7 mouse cellular contexts compared by ENCODE assay signal in genomic region chr4:152221411-152221887, GRCm38 (mm10). TPM values are rescaled to one million over a fixed set of nuclear protein-coding genes. Genes with fewer than 3 reads are reported as not detected.
DNase-seq lines count a peak whose midpoint lies in the region; ATAC-seq lines count a peak whose summit lies in the region.

No protein-coding gene starts in this region.

- H3K4me1 ChIP-seq in forebrain, embryonic 13.5 days, result peaks cover 21% of the 10 kb centered on the region
- H3K4me1 ChIP-seq in neural tube, embryonic 15.5 days, result peaks cover 31% of the 10 kb centered on the region

- no peak overlapping the region for H3K4me3 ChIP-seq in forebrain, embryonic 13.5 days
- no peak overlapping the region for H3K4me3 ChIP-seq in neural tube, embryonic 15.5 days (replicated peaks)

- intact Hi-C loops in left cerebral cortex, postnatal 25 days (cut with DNase I), result no loop called here

- DNase-seq in right cerebral cortex, postnatal 36 days (ENCODE audit: low spot score in 2 of 2), result peak; percentile 43 to 72
- no peak for DNase-seq in right cerebral cortex, postnatal 14 days
- DNase-seq in left cerebral cortex, postnatal 25 days (ENCODE audit: low spot score in 2 of 2), result peak; percentile 58 to 86

- no peaks in the 10 kb centered on the region for H3K9me3 ChIP-seq in forebrain, embryonic 13.5 days (replicated peaks)
- no peaks in the 10 kb centered on the region for H3K9me3 ChIP-seq in neural tube, embryonic 15.5 days (replicated peaks)

- under 1% methylated on average over 9 of the region's 9 CpGs for WGBS in forebrain, embryonic 13.5 days
- WGBS in neural tube, embryonic 15.5 days, result 9% methylated on average over 9 of the region's 9 CpGs

- H3K27me3 ChIP-seq in forebrain, embryonic 13.5 days, result peaks cover 6% of the 10 kb centered on the region; the same call in 1 of the 2 replicates
- peaks cover 10% of the 10 kb centered on the region; the same call in 1 of the 2 replicates for H3K27me3 ChIP-seq in neural tube, embryonic 15.5 days (replicated peaks)

- H3K27ac ChIP-seq in forebrain, embryonic 13.5 days, result peak overlapping the region; percentile 75
- H3K27ac ChIP-seq in neural tube, embryonic 15.5 days (replicated peaks), result peak overlapping the region; percentile 86

- peak overlapping the region; percentile 18; the same call in 1 of the 2 replicates for H3K9ac ChIP-seq in forebrain, embryonic 13.5 days
- no peak overlapping the region; the same call in 1 of the 2 replicates for H3K9ac ChIP-seq in neural tube, embryonic 15.5 days (replicated peaks)

- ATAC-seq in forebrain, embryonic 13.5 days, result peak; percentile 87
- ATAC-seq in neural tube, embryonic 15.5 days (ENCODE audit: low FRiP score), result peak; percentile 70
- no peak for ATAC-seq in megakaryocyte, adult 5-6 weeks (ENCODE audit: poor library complexity, severe bottlenecking)
- ATAC-seq in cerebellum, adult (ENCODE audit: insufficient number of reproducible peaks, low FRiP score, low TSS enrichment), result no peak; the same call in 1 of the 2 replicates

- peaks cover 27% of the 10 kb centered on the region for H3K36me3 ChIP-seq in forebrain, embryonic 13.5 days (ENCODE audit: poor library complexity, severe bottlenecking)
- H3K36me3 ChIP-seq in neural tube, embryonic 15.5 days, result peaks cover 29% of the 10 kb centered on the region

- H3K4me2 ChIP-seq in forebrain, embryonic 13.5 days, result peak overlapping the region; percentile 33
- H3K4me2 ChIP-seq in neural tube, embryonic 15.5 days, result peak overlapping the region; percentile 5

RNA-seq across cellular contexts. Expression of gene Acot7, which starts 43.5 kb away (rescaled TPM):
- 126 and 135 TPM in 2 replicates for polyA plus RNA-seq in forebrain, embryonic 13.5 days (2015; fragmentation: Nextera tagmentation; extraction: Ambion mirVana)
- 100 to 1,000 TPM; 308 to 337 TPM for total RNA-seq in left cerebral cortex, postnatal 25 days (2021)
- 402 and 456 TPM in 2 replicates for polyA plus RNA-seq in neural tube, embryonic 15.5 days (2015; fragmentation: Nextera tagmentation; extraction: Ambion mirVana)
- total RNA-seq in megakaryocyte, adult 5-6 weeks (2015), result 43.3 and 44.5 TPM in 2 replicates
- total RNA-seq in megakaryocyte, adult 5-6 weeks (2017), result 40.1 and 43.3 TPM in 2 replicates

RNA-seq across cellular contexts. Expression of gene Gpr153, which starts 52.6 kb away (rescaled TPM):
- polyA plus RNA-seq in forebrain, embryonic 13.5 days (2015; fragmentation: Nextera tagmentation; extraction: Ambion mirVana), result 2.2 and 3.2 TPM in 2 replicates
- total RNA-seq in left cerebral cortex, postnatal 25 days (2021), result 10 to 100 TPM; 26.8 to 37.1 TPM
- polyA plus RNA-seq in neural tube, embryonic 15.5 days (2015; fragmentation: Nextera tagmentation; extraction: Ambion mirVana), result 17.7 and 20.8 TPM in 2 replicates
- not detected in 2 replicates for total RNA-seq in megakaryocyte, adult 5-6 weeks (2015)
- 0.04 and 1.7 TPM in 2 replicates for total RNA-seq in megakaryocyte, adult 5-6 weeks (2017)

Comparison
In these comparisons a context has a peak if more than half of its experiments do, and no peak if none do; other contexts are left out.
1. ATAC-seq: peak in forebrain, embryonic 13.5 days (single experiment) and neural tube, embryonic 15.5 days (single experiment); none in megakaryocyte, adult 5-6 weeks (single experiment) and cerebellum, adult (single experiment).
2. RNA of gene Acot7, which starts 43.5 kb away (total RNA-seq): 308 to 337 TPM in left cerebral cortex, postnatal 25 days; 40.1 to 44.5 TPM in megakaryocyte, adult 5-6 weeks; every median in the first group is over 4 times any median in the second.
3. RNA of gene Gpr153, which starts 52.6 kb away (total RNA-seq): 26.8 to 37.1 TPM in left cerebral cortex, postnatal 25 days; 0.04 to 1.7 TPM in megakaryocyte, adult 5-6 weeks; every median in the first group is over 10 times any median in the second.